Mouse (Mus musculus) mesoderm, embryonic 11.5 days (tissue): ENCODE measurements at regions not wholly inside any gene's neighbourhood (a gene's known extent, or its start where the extent isn't known, plus 50 kb on each side); places are given as distances from the start of the nearest gene placed in this dataset.

Source experiments
- DNase-seq: peaks from one replicate; pipeline ENCODE4 v3.0.0-alpha.2; 2012; ENCODE audit warnings: low read depth, low spot score

GRCm38 (mm10) chr2:46802812-46803211 is 1685.6 kb upstream of the Zeb2 start:
- peak; percentile 4 for DNase-seq
